Mouse (Mus musculus): ENCODE measurements around the gene Fam166b. TPM values are rescaled to one million over a fixed set of nuclear protein-coding genes. Genes with fewer than 3 reads are reported as not detected.

Gene Fam166b
- polyA plus RNA-seq, 1 experiment from 2014 or later = 0.16 TPM

GRCm38 (mm10) chr4:43381408-43382154 is 47.4 kb downstream of the Fam166b start, which contains the start of gene Rusc2:
TSS of gene Rusc2 (plus strand) at chr4:43381979.
- 1% methylated on average over 58 of the region's 63 CpGs for WGBS
- peak within 1 kb of the TSS; percentile 92 for H3K27ac ChIP-seq (ENCODE audit: low read depth, low read length)

DNA sequence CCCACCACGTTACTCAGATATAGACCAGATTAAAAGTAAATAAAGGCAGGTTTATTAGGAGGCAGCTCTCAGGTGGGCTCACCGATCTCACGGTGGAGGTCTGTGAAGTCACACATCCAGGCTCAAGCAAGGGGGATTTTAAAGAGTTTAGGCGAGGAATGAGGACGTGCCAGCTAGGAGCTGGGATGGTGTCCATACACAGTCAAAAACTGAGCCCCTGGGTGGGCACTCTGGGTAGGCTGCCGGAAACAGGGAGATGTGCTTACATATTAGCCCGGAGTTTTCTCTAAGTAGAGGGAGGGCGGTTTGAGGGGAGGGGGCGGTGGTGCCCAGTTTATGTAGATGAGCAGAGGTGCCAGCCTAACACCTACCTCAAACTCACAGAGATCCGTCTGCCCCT is 48.0 kb downstream of the Fam166b start:
- H3K4me1 ChIP-seq (replicated peaks; ENCODE audit: control insufficient read depth, insufficient read depth, low read length) = no peaks in the 10 kb centered on the region
- no peak for TF ChIP-seq CTCF (IDR thresholded peaks at IDR 0.05; ENCODE audit: low read depth)
- no peaks in the 10 kb centered on the region for H3K9me3 ChIP-seq (ENCODE audit: control insufficient read depth)
- ATAC-seq = no peak
- WGBS = 26% methylated on average over 10 of the region's 10 CpGs
- peak overlapping the region; percentile 92 for H3K27ac ChIP-seq (ENCODE audit: low read depth, low read length)
- no peaks in the 10 kb centered on the region for H3K27me3 ChIP-seq (replicated peaks; ENCODE audit: control insufficient read depth, insufficient read depth, low read length)
- H3K4me2 ChIP-seq (replicated peaks; ENCODE audit: low read depth) = peak overlapping the region; percentile 89
- peak overlapping the region; percentile 82 for H3K9ac ChIP-seq (ENCODE audit: low read depth, low read length)
- no peaks in the 10 kb centered on the region for H3K36me3 ChIP-seq (ENCODE audit: control insufficient read depth, insufficient read depth)
- peak overlapping the region; percentile 76 for H3K4me3 ChIP-seq (ENCODE audit: low read depth, low read length)

More at GRCm38 (mm10) chr4:43381408-43382154, 47.4 kb downstream of the Fam166b start, which contains the start of gene Rusc2:
- no peaks in the 10 kb centered on the region for H3K36me3 ChIP-seq (ENCODE audit: control insufficient read depth, insufficient read depth)
- no peaks in the 10 kb centered on the region for H3K9me3 ChIP-seq (ENCODE audit: control insufficient read depth)
- H3K4me2 ChIP-seq (replicated peaks; ENCODE audit: low read depth) = peak within 1 kb of the TSS; percentile 89
- no peaks in the 10 kb centered on the region; the same call in 1 of the 2 replicates for H3K4me1 ChIP-seq (replicated peaks; ENCODE audit: control insufficient read depth, insufficient read depth, low read length)
- ATAC-seq = peak; percentile 88
- TF ChIP-seq CTCF (IDR thresholded peaks at IDR 0.05; ENCODE audit: low read depth) = peak; percentile 82
- H3K4me3 ChIP-seq (ENCODE audit: low read depth, low read length) = peak within 1 kb of the TSS; percentile 76
- no peaks in the 10 kb centered on the region for H3K27me3 ChIP-seq (replicated peaks; ENCODE audit: control insufficient read depth, insufficient read depth, low read length)
- H3K9ac ChIP-seq (ENCODE audit: low read depth, low read length) = peak within 1 kb of the TSS; percentile 82

- 59% methylated on average over 6 of the region's 6 CpGs for WGBS
- no peak for TF ChIP-seq CTCF (IDR thresholded peaks at IDR 0.05; ENCODE audit: low read depth)
- no peak overlapping the region for H3K9ac ChIP-seq (ENCODE audit: low read depth, low read length)
- peak overlapping the region; percentile 4; the same call in 1 of the 2 replicates for H3K4me2 ChIP-seq (replicated peaks; ENCODE audit: low read depth)
- H3K27ac ChIP-seq (ENCODE audit: low read depth, low read length) = peak overlapping the region; percentile 1; the same call in 1 of the 2 replicates
- ATAC-seq = 0 out of 2 replicates have a peak, but pooled peaks have one; percentile 25
- no peak overlapping the region for H3K4me3 ChIP-seq (ENCODE audit: low read depth, low read length)
- H3K36me3 ChIP-seq (ENCODE audit: control insufficient read depth, insufficient read depth) = no peaks in the 10 kb centered on the region
- no peaks in the 10 kb centered on the region for H3K4me1 ChIP-seq (replicated peaks; ENCODE audit: control insufficient read depth, insufficient read depth, low read length)
- no peaks in the 10 kb centered on the region for H3K9me3 ChIP-seq (ENCODE audit: control insufficient read depth)
- H3K27me3 ChIP-seq (replicated peaks; ENCODE audit: control insufficient read depth, insufficient read depth, low read length) = no peaks in the 10 kb centered on the region
Observed at GRCm38 (mm10) chr4:43379601-43380000, 49.3 kb downstream of the Fam166b start.

Other genes starting within 250 kb of the Fam166b start
- gene Atp8b5, start 162.0 kb downstream of the Fam166b start, polyA plus RNA-seq (2015; fragmentation: Nextera tagmentation; extraction: Ambion mirVana) = 1.0 and 1.1 TPM in 2 replicates
- 11.9 and 12.1 TPM in 2 replicates for gene Rusc2, start 47.2 kb downstream of the Fam166b start, polyA plus RNA-seq (2015; fragmentation: Nextera tagmentation; extraction: Ambion mirVana)
- 4.6 and 4.7 TPM in 2 replicates for gene Tesk1, start 12.8 kb upstream of the Fam166b start, polyA plus RNA-seq (2015; fragmentation: Nextera tagmentation; extraction: Ambion mirVana)
- 3.2 and 3.7 TPM in 2 replicates for gene Cd72, start 25.5 kb upstream of the Fam166b start, polyA plus RNA-seq (2015; fragmentation: Nextera tagmentation; extraction: Ambion mirVana)
- not detected in 2 replicates for gene Sit1, start 54.6 kb upstream of the Fam166b start, polyA plus RNA-seq (2015; fragmentation: Nextera tagmentation; extraction: Ambion mirVana)
- 79.8 and 83.1 TPM in 2 replicates for gene Ccdc107, start 63.8 kb upstream of the Fam166b start, polyA plus RNA-seq (2015; fragmentation: Nextera tagmentation; extraction: Ambion mirVana)
- 10.3 and 12.3 TPM in 2 replicates for gene Arhgef39, start 70.6 kb upstream of the Fam166b start, polyA plus RNA-seq (2015; fragmentation: Nextera tagmentation; extraction: Ambion mirVana)
- gene Car9, start 77.8 kb upstream of the Fam166b start, polyA plus RNA-seq (2015; fragmentation: Nextera tagmentation; extraction: Ambion mirVana) = 4.8 and 5.4 TPM in 2 replicates
- gene Tpm2, start 94.6 kb upstream of the Fam166b start, polyA plus RNA-seq (2015; fragmentation: Nextera tagmentation; extraction: Ambion mirVana) = 928 and 1,046 TPM in 2 replicates
- 102 and 114 TPM in 2 replicates for gene Creb3, start 133.2 kb upstream of the Fam166b start, polyA plus RNA-seq (2015; fragmentation: Nextera tagmentation; extraction: Ambion mirVana)
- 41.6 and 47.7 TPM in 2 replicates for gene Tln1, start 133.6 kb upstream of the Fam166b start, polyA plus RNA-seq (2015; fragmentation: Nextera tagmentation; extraction: Ambion mirVana)
- 11.3 and 13.0 TPM in 2 replicates for gene Rgp1, start 149.6 kb upstream of the Fam166b start, polyA plus RNA-seq (2015; fragmentation: Nextera tagmentation; extraction: Ambion mirVana)
- gene Gba2, start 149.7 kb upstream of the Fam166b start, polyA plus RNA-seq (2015; fragmentation: Nextera tagmentation; extraction: Ambion mirVana) = 5.2 and 5.3 TPM in 2 replicates
- not detected in 2 replicates for gene Msmp, start 155.4 kb upstream of the Fam166b start, polyA plus RNA-seq (2015; fragmentation: Nextera tagmentation; extraction: Ambion mirVana)
- 3.5 and 4.1 TPM in 2 replicates for gene Npr2, start 202.8 kb upstream of the Fam166b start, polyA plus RNA-seq (2015; fragmentation: Nextera tagmentation; extraction: Ambion mirVana)
- gene Spag8, start 224.5 kb upstream of the Fam166b start, polyA plus RNA-seq (2015; fragmentation: Nextera tagmentation; extraction: Ambion mirVana) = 0.08 and 0.22 TPM in 2 replicates
- 270 and 305 TPM in 2 replicates for gene Hint2, start 227.3 kb upstream of the Fam166b start, polyA plus RNA-seq (2015; fragmentation: Nextera tagmentation; extraction: Ambion mirVana)
- 1.6 and 1.9 TPM in 2 replicates for gene Tmem8b, start 239.8 kb upstream of the Fam166b start, polyA plus RNA-seq (2015; fragmentation: Nextera tagmentation; extraction: Ambion mirVana)
- 6.0 and 6.7 TPM in 2 replicates for gene Fam221b, start 240.0 kb upstream of the Fam166b start, polyA plus RNA-seq (2015; fragmentation: Nextera tagmentation; extraction: Ambion mirVana)

Data from intestine, postnatal 0 days (tissue).